In genomic region chr11:5861678-5862393, GRCm38 (mm10) we compare ENCODE assay signal across 8 mouse cellular contexts. TPM values are rescaled to one million over a fixed set of nuclear protein-coding genes. Genes with fewer than 3 reads are reported as not detected.
DNase-seq lines count a peak whose midpoint lies in the region; ATAC-seq and TF ChIP-seq lines count a peak whose summit lies in the region.

TSS of gene Aebp1 (plus strand) at chr11:5861947.

- H3K4me1 ChIP-seq in heart, postnatal 0 days (ENCODE audit: control insufficient read depth, insufficient read depth), result 0 out of 2 replicates have a peak, but pooled peaks cover 15% of the 10 kb centered on the region
- 0 out of 2 replicates have a peak, but pooled peaks cover 6% of the 10 kb centered on the region for H3K4me1 ChIP-seq in lung, postnatal 0 days (ENCODE audit: insufficient read depth, low read depth, low read length)
- H3K4me1 ChIP-seq in small intestine, adult 2 months (ENCODE audit: control insufficient read depth, insufficient read depth, insufficient read length, low read length), result peaks cover 2% of the 10 kb centered on the region; the same call in 1 of the 2 replicates

- H3K4me2 ChIP-seq in heart, postnatal 0 days (ENCODE audit: low read depth, low read length), result peak within 1 kb of the TSS; percentile 64
- H3K4me2 ChIP-seq in lung, postnatal 0 days (replicated peaks; ENCODE audit: low read depth, low read length), result peak within 1 kb of the TSS; percentile 79

- peak; percentile 70 for ATAC-seq in heart, postnatal 0 days (ENCODE audit: insufficient read depth, low read depth)
- peak; percentile 74 for ATAC-seq in lung, postnatal 0 days

- DNase-seq in right cerebral cortex, postnatal 4 days, result peak; percentile 35
- no peak for DNase-seq in right cerebral cortex, postnatal 25 days
- DNase-seq in fibroblast of lung, adult 2 months (ENCODE audit: low read depth), result peak; percentile 72
- peak; percentile 16 for DNase-seq in heart, postnatal 0 days (ENCODE audit: low spot score)
- DNase-seq in kidney, postnatal 14 days, result peak; percentile 81
- DNase-seq in lung, postnatal 0 days (ENCODE audit: low spot score), result peak; percentile 69
- no peak for DNase-seq in right cerebral cortex, postnatal 14 days

- H3K9me3 ChIP-seq in heart, postnatal 0 days (replicated peaks; ENCODE audit: control insufficient read depth, low read length), result no peaks in the 10 kb centered on the region
- H3K9me3 ChIP-seq in lung, postnatal 0 days (ENCODE audit: low read length), result no peaks in the 10 kb centered on the region

- no peak for TF ChIP-seq POLR2A in small intestine, adult 2 months (IDR thresholded peaks at IDR 0.05; ENCODE audit: low read depth, low read length)

- H3K4me3 ChIP-seq in heart, postnatal 0 days (ENCODE audit: low read depth, low read length), result peak within 1 kb of the TSS; percentile 45
- peak within 1 kb of the TSS; percentile 42 for H3K4me3 ChIP-seq in lung, postnatal 0 days (ENCODE audit: low read depth, low read length)
- peak within 1 kb of the TSS; percentile 58 for H3K4me3 ChIP-seq in small intestine, adult 2 months (ENCODE audit: low read depth, low read length)

- WGBS in heart, postnatal 0 days, result 2% methylated on average over 54 of the region's 59 CpGs
- 1% methylated on average over 51 of the region's 59 CpGs for WGBS in lung, postnatal 0 days
- 3% methylated on average over 59 of the region's 59 CpGs for WGBS in small intestine, adult 2 months

- TF ChIP-seq CTCF in heart, postnatal 0 days (IDR thresholded peaks at IDR 0.05; ENCODE audit: low read depth), result no peak
- no peak for TF ChIP-seq CTCF in lung, postnatal 0 days (IDR thresholded peaks at IDR 0.05)
- TF ChIP-seq CTCF in small intestine, adult 2 months (IDR thresholded peaks at IDR 0.05; ENCODE audit: extremely low read depth, insufficient read length, insufficient replicate concordance, low read depth, low read length), result no peak

- no peak within 1 kb of the TSS for H3K27ac ChIP-seq in heart, postnatal 0 days (ENCODE audit: low read depth)
- no peak within 1 kb of the TSS for H3K27ac ChIP-seq in lung, postnatal 0 days (ENCODE audit: low read length)
- H3K27ac ChIP-seq in small intestine, adult 2 months (ENCODE audit: insufficient read depth, low read depth, low read length), result no peak within 1 kb of the TSS

- H3K36me3 ChIP-seq in heart, postnatal 0 days (replicated peaks; ENCODE audit: control insufficient read depth, insufficient read depth, low read length), result no peaks in the 10 kb centered on the region
- no peaks in the 10 kb centered on the region for H3K36me3 ChIP-seq in lung, postnatal 0 days (ENCODE audit: insufficient read depth, low read length)
- no peaks in the 10 kb centered on the region for H3K36me3 ChIP-seq in small intestine, adult 2 months (ENCODE audit: control insufficient read depth, insufficient read depth, low read length)

- TF ChIP-seq EP300 in heart, postnatal 0 days (IDR thresholded peaks at IDR 0.05; ENCODE audit: low read depth), result no peak
- no peak for TF ChIP-seq EP300 in lung, postnatal 0 days (IDR thresholded peaks at IDR 0.05)

- H3K27me3 ChIP-seq in heart, postnatal 0 days (ENCODE audit: control insufficient read depth, insufficient read depth, low read length), result 0 out of 2 replicates have a peak, but pooled peaks cover 9% of the 10 kb centered on the region
- H3K27me3 ChIP-seq in lung, postnatal 0 days (replicated peaks; ENCODE audit: insufficient read depth, low read length), result no peaks in the 10 kb centered on the region
- H3K27me3 ChIP-seq in small intestine, adult 2 months (ENCODE audit: control insufficient read depth, insufficient read depth, low read length), result peaks cover 15% of the 10 kb centered on the region; the same call in 1 of the 2 replicates

- peak within 1 kb of the TSS; percentile 27 for H3K9ac ChIP-seq in heart, postnatal 0 days (replicated peaks; ENCODE audit: low read depth, low read length)
- peak within 1 kb of the TSS; percentile 46; the same call in 1 of the 2 replicates for H3K9ac ChIP-seq in lung, postnatal 0 days (replicated peaks; ENCODE audit: low read depth)

RNA-seq across cellular contexts. Expression of gene Aebp1, which starts in this region (rescaled TPM):
- 14.2 and 23.5 TPM in 2 replicates for total RNA-seq in heart, postnatal 0 days (2014; rRNA removed; ENCODE audit: low replicate concordance)
- polyA plus RNA-seq in heart, postnatal 0 days (2015; fragmentation: Nextera tagmentation; extraction: Ambion mirVana), result 17.5 and 19.4 TPM in 2 replicates
- 21.8 and 22.3 TPM in 2 replicates for polyA plus RNA-seq in lung, postnatal 0 days (2015; fragmentation: Nextera tagmentation; extraction: Ambion mirVana)
- polyA plus RNA-seq in small intestine, adult 2 months (2012; rRNA removed), result 12.4 and 14.2 TPM in 2 replicates

Comparison
In these comparisons a context has a peak if more than half of its experiments do, and no peak if none do; other contexts are left out.
1. DNase-seq: peak in right cerebral cortex, postnatal 4 days (single experiment), fibroblast of lung, adult 2 months (single experiment), heart, postnatal 0 days (single experiment), kidney, postnatal 14 days (single experiment) and lung, postnatal 0 days (single experiment); none in right cerebral cortex, postnatal 25 days (single experiment) and right cerebral cortex, postnatal 14 days (single experiment).
2. Peak in every context shown above with its lines, with median percentiles within 50 percentile points of each other: H3K4me3 ChIP-seq.